Mouse (Mus musculus) embryo, embryonic 9.5 days (tissue): ENCODE measurements at regions not wholly inside any gene's neighbourhood (a gene's known extent, or its start where the extent isn't known, plus 50 kb on each side); places are given as distances from the start of the nearest gene placed in this dataset.
A peak's percentile ranks its signal among the peaks of the same experiment; 100 is the strongest.
"Not testable (repeated sequence)": the region's sequence is repeated elsewhere in the genome, so short reads cannot be mapped to it uniquely, and the experiment has no call there.

Experiments used
- DNase-seq: peaks from one replicate; pipeline ENCODE4 v3.0.0-alpha.2; 2017; ENCODE audit errors: extremely low spot score

GRCm38 (mm10) chr9:3116311-3116710 lies 79.6 kb downstream of the Gm10715 start:
- DNase-seq, result not testable (repeated sequence)

GRCm38 (mm10) chr9:3161181-3161580 lies 124.5 kb downstream of the Gm10715 start:
- no peak for DNase-seq

- DNase-seq, result no peak
These were observed 147.7 kb downstream of the Gm10715 start for GRCm38 (mm10) chr9:3184343-3184742.

- DNase-seq, result peak; percentile 4
These were observed 135.6 kb upstream of the Alkbh8 start for GRCm38 (mm10) chr9:3199151-3200018.

- DNase-seq, result not testable (repeated sequence)
These were observed 135.0 kb upstream of the Alkbh8 start for GRCm38 (mm10) chr9:3200019-3200347.

GRCm38 (mm10) chr9:3208120-3208519 lies 126.8 kb upstream of the Alkbh8 start:
- not testable (repeated sequence) for DNase-seq

GRCm38 (mm10) chr9:3258396-3259300 lies 76.3 kb upstream of the Alkbh8 start:
- peak; percentile 100 for DNase-seq

GRCm38 (mm10) chr9:3260181-3260580 lies 74.8 kb upstream of the Alkbh8 start:
- DNase-seq, result no peak

- no peak for DNase-seq
These were observed 74.1 kb upstream of the Alkbh8 start for GRCm38 (mm10) chr9:3260860-3261259.

- no peak for DNase-seq
These were observed 70.5 kb upstream of the Alkbh8 start for GRCm38 (mm10) chr9:3264467-3264866.

- not testable (repeated sequence) for DNase-seq
These were observed 54.4 kb upstream of the Alkbh8 start for GRCm38 (mm10) chr9:3280496-3280895.

GRCm38 (mm10) chr9:3281906-3282305 lies 53.0 kb upstream of the Alkbh8 start:
- not testable (repeated sequence) for DNase-seq

- DNase-seq, result not testable (repeated sequence)
These were observed 51.6 kb upstream of the Alkbh8 start for GRCm38 (mm10) chr9:3283381-3283780.
